Mouse (Mus musculus) cerebellum, adult 2 months (tissue): Measurements from ENCODE around the gene 2210017I01Rik. TPM values are rescaled to one million over a fixed set of nuclear protein-coding genes. Genes with fewer than 3 reads are reported as not detected.

Experiments
- DNase-seq, 2 experiments: peaks; one replicate each; pipeline ENCODE4 v3.0.0; 2021
- H3K27ac ChIP-seq: fragments of 200-500 bp; 2 replicates; pipeline ENCODE4 v1.5.1; 2012; ENCODE audit warnings: low read length, control low read depth, inconsistent platforms; ENCODE audit not compliant: insufficient read depth
- H3K27me3 ChIP-seq: fragments of 200-500 bp; 2 replicates; pipeline ENCODE4 v1.6.1; 2012; ENCODE audit warnings: inconsistent platforms, mild to moderate bottlenecking, low read length, moderate library complexity; ENCODE audit not compliant: control insufficient read depth, insufficient read depth
- H3K4me1 ChIP-seq: fragments of 200-500 bp; 2 replicates; pipeline ENCODE4 v1.6.1; 2011; ENCODE audit warnings: low read length; ENCODE audit not compliant: control insufficient read depth, insufficient read depth
- H3K4me3 ChIP-seq: fragments of 200-500 bp; replicated peaks from 2 replicates; pipeline ENCODE3; 2011; ENCODE audit warnings: mild to moderate bottlenecking, low read depth, low read length, control low read depth; ENCODE audit not compliant: insufficient read depth
- CTCF ChIP-seq: fragments of 200-500 bp; IDR thresholded peaks from 2 replicates; pipeline ENCODE4 v1.5.1; 2011; ENCODE audit warnings: low read depth, mild to moderate bottlenecking, control low read depth, low read length, moderate library complexity, borderline replicate concordance; ENCODE audit not compliant: insufficient read depth
- POLR2A ChIP-seq: fragments of 200-500 bp; IDR thresholded peaks from 2 replicates; pipeline ENCODE4 v1.6.1; 2011; ENCODE audit warnings: low read length, control low read depth, borderline replicate concordance; ENCODE audit not compliant: insufficient read depth
- WGBS: fragments of 180-500 bp; shearing (Covaris S2); methylation state at CpG from one replicate; pipeline ENCODE4 v1.1.7; 2018; 5-methylcytosine and 5-hydroxymethylcytosine counted together
- polyA plus RNA-seq: library from polyadenylated mRNA; depleted of rRNA; stranded (reverse); fragments of >200 nt; gene quantifications from 2 replicates; pipeline ENCODE4 v1.2.3, GENCODE M21; 2012; rRNA removed

The 2210017I01Rik gene
- polyA plus RNA-seq, 1 experiment: not detected

DNA sequence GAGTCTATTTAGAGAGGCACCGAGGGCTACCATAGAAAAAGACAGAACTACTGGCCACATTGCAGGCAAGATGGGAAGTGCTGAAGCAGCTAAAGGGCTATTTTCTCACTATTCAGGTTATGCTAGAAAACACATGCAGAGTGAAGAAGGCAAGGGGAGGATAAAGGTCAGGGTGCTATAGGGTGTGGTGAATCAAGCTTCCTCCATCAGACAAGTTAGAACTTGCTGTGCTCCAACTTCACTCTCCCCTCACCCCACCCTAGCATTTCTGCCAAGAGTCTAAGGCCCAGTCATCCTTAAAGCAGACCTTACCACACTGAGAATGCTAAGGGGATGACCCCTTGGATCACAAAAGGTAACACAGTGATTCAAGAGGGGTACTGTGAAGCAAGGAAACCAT, 27.8 kb downstream of the 2210017I01Rik start:
- no peak overlapping the region for H3K27ac ChIP-seq
- no peak for DNase-seq
- 80% methylated on average over 1 of the region's 1 CpGs for WGBS
- no peak for TF ChIP-seq CTCF
- TF ChIP-seq POLR2A: no peak
- H3K4me3 ChIP-seq: no peak overlapping the region
- H3K4me1 ChIP-seq: no peaks in the 10 kb centered on the region
- no peaks in the 10 kb centered on the region for H3K27me3 ChIP-seq

DNA sequence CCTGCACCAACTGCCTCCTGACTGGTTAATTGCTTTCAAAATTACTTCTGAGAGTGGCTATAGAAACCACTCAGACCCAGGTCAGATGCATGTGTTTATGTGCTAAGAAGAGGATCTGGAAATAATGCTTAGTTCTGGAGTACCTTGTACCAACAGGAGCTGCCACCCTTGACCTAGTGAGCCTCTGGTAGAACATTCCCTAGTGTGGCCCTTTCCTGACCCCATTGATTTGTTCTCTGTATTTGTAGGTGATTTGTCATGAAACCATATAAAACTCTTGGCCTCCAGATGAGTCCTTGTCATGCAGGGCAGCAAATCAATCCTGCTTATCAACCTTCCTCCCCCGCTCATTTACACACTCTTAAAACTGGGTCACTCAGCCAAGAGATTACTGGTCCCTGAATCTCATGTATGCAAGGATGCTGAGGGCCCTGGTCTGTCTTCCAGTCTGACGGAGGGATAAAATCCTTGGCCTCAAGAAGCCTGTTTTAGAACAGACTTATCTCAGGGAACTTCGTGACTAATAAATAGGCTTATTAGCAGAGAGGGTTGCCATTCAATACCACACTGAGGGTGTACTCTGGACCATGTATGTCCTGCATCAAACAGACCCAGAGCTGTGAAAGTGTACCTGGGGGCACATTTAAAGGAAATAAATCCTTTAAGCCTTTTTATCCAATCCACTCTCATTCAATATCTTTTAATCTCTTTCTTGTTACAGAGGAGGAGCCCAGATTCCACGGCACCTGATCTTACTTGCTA, 28.5 kb downstream of the 2210017I01Rik start:
- no peak for DNase-seq
- TF ChIP-seq CTCF (no peak), POLR2A (no peak)
- no peaks in the 10 kb centered on the region for H3K27me3 ChIP-seq
- no peak overlapping the region for H3K27ac ChIP-seq
- H3K4me1 ChIP-seq: no peaks in the 10 kb centered on the region
- no peak overlapping the region for H3K4me3 ChIP-seq
- WGBS: 71% methylated on average over 4 of the region's 4 CpGs

DNA sequence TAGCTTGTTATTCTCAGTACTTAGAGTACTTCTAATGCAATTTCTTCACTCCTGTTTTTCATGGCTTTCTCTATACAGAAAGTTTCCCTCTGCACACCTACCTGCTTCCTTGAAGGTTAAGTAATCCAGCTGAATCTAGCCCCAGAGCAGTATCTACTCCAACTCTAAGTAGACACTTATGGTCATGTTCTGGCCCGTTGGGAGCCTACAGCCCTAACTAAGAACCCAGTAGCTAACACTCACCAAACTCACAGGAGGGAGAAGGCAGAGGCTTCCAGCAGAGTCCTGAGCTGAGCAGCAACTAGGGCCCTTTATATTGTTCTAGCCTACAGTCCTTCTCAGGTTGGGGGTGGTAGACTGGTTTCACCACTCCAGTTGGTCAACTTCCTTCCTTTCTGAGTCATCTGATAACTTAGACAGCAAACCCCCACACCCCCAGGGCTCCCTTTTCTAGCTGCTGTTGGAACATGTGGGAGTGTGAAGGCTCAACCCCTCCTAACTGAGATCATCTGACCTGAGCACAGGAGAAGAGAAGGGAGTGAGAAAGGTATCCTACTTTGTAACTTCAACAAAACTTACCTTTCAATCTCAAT, 33.7 kb downstream of the 2210017I01Rik start, which contains the start of gene Ivl:
Gene Ivl, minus strand, starts transcription at position 287 of the 593 bp plus-strand sequence.
- TF ChIP-seq POLR2A (no peak), CTCF (no peak)
- WGBS: 76% methylated on average over 1 of the region's 1 CpGs

DNA sequence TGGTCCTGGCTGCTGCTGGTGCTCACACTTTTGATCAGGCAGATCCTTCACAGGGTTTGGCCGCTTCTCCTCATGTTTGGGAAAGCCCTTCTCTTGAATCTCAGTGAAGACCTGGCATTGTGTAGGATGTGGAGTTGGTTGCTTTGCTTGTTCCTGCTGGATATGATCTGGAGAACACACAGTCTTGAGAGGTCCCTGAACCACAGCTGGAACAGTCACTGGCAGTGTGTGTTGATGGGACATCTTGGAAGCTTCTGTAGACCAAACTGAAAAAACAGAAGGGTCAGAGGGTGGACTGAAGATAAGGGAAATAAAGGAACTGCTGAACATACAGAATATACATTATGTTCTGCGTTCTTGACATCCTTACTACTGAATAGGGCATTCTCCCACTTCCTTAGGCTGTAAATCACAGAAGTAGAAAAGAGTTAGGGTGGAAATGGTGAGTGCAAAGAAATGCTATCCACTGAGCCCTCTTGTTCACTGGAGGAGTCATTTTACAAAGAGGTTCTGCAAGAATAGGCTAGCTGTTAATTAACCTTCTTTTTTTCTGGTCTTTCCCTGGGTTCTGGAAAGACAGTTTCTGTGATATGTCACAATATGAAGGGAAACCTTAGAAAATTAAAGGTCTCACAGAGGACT, 34.7 kb downstream of the 2210017I01Rik start:
- H3K4me3 ChIP-seq: no peak overlapping the region
- no peak for DNase-seq
- H3K27ac ChIP-seq: no peak overlapping the region
- H3K27me3 ChIP-seq: no peaks in the 10 kb centered on the region
- H3K4me1 ChIP-seq: no peaks in the 10 kb centered on the region
- WGBS: 64% methylated on average over 2 of the region's 2 CpGs
- TF ChIP-seq CTCF (no peak), POLR2A (no peak)

More for the DNA sequence above, 33.7 kb downstream of the 2210017I01Rik start, which contains the start of gene Ivl:
- H3K4me3 ChIP-seq: no peak within 1 kb of the TSS
- no peak within 1 kb of the TSS for H3K27ac ChIP-seq
- H3K4me1 ChIP-seq: no peaks in the 10 kb centered on the region
- DNase-seq: no peak
- H3K27me3 ChIP-seq: no peaks in the 10 kb centered on the region

DNA sequence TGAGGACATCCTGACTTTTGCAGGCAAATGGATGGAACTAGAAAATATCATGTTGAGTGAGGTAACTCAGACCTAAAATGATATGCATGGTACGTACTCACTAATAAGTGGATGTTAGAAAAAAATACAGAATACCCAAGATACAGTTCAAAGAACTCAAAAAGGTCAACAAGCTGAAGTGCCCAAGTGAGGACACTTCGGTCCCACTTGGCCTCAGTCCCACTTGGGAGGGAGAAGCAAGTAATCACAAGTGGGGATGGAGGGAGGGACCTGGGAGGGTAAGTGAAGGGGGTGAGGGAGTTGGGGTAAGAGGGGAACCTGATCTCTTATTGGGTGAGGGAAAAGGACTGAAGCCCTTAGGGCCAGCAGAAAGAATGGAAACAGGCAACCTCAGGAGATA, 38.5 kb downstream of the 2210017I01Rik start:
- no peak for TF ChIP-seq CTCF
- TF ChIP-seq POLR2A: no peak
- DNase-seq: no peak

DNA sequence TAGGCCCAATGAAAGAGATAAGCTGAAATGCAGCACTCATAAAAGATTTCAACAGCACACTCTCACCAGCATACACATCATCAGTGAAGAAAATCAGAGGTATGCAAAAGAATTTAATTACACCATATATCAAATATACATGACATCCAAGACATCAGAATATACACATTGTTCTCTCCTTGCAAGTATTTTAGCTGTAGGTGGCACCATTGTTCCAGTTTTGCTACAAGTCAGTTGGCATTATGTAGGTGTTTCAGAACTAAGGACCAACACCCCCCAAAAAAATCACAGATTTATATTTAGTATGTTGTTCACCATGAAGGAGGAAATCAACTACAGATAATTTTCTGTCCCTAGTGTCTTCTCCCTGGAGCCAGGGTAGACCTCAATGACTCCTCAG, 41.9 kb downstream of the 2210017I01Rik start:
- Histone ChIP-seq H3K4me1 (no peaks in the 10 kb centered on the region), H3K27ac (no peak overlapping the region), H3K27me3 (no peaks in the 10 kb centered on the region), H3K4me3 (no peak overlapping the region)
- DNase-seq: no peak
- TF ChIP-seq CTCF: no peak
- TF ChIP-seq POLR2A: no peak

More for the DNA sequence above, 38.5 kb downstream of the 2210017I01Rik start:
- Histone ChIP-seq H3K27ac (no peak overlapping the region), H3K4me1 (no peaks in the 10 kb centered on the region), H3K27me3 (no peaks in the 10 kb centered on the region), H3K4me3 (no peak overlapping the region)
- WGBS: 87% methylated on average over 2 of the region's 2 CpGs

Other genes with a start within 250 kb of the 2210017I01Rik start
- not detected in 2 replicates for gene Sprr2f, start 242.3 kb downstream of the 2210017I01Rik start, polyA plus RNA-seq
- gene Sprr2h, start 221.8 kb downstream of the 2210017I01Rik start, polyA plus RNA-seq: not detected in 2 replicates
- gene Sprr2i, start 199.5 kb downstream of the 2210017I01Rik start, polyA plus RNA-seq: not detected in 2 replicates
- not detected in 2 replicates for gene Sprr2j-ps, start 189.4 kb downstream of the 2210017I01Rik start, polyA plus RNA-seq
- gene Gm9774, start 178.1 kb downstream of the 2210017I01Rik start, polyA plus RNA-seq: 9.8 and 9.9 TPM in 2 replicates
- gene Sprr2k, start 174.9 kb downstream of the 2210017I01Rik start, polyA plus RNA-seq: not detected in 2 replicates
- not detected in 2 replicates for gene Sprr1b, start 168.7 kb downstream of the 2210017I01Rik start, polyA plus RNA-seq
- gene Sprr3, start 148.8 kb downstream of the 2210017I01Rik start, polyA plus RNA-seq: not detected in 2 replicates
- gene Sprr1a, start 121.6 kb downstream of the 2210017I01Rik start, polyA plus RNA-seq: 0.70 and 0.95 TPM in 2 replicates
- not detected in 2 replicates for gene Sprr4, start 107.0 kb downstream of the 2210017I01Rik start, polyA plus RNA-seq
- not detected in 2 replicates for gene 2310046K23Rik, start 73.0 kb downstream of the 2210017I01Rik start, polyA plus RNA-seq
- not detected in 2 replicates for gene Ivl, start 33.8 kb downstream of the 2210017I01Rik start, polyA plus RNA-seq
- gene Smcp, start 18.5 kb downstream of the 2210017I01Rik start, polyA plus RNA-seq: not detected in 2 replicates
- not detected in 2 replicates for gene Lce6a, start 14.2 kb upstream of the 2210017I01Rik start, polyA plus RNA-seq
- gene Lce1a1, start 40.8 kb upstream of the 2210017I01Rik start, polyA plus RNA-seq: not detected in 2 replicates
- gene Lce1b, start 49.4 kb upstream of the 2210017I01Rik start, polyA plus RNA-seq: not detected in 2 replicates
- not detected in 2 replicates for gene Lce1a2, start 62.8 kb upstream of the 2210017I01Rik start, polyA plus RNA-seq
- not detected in 2 replicates for gene Lce1c, start 71.8 kb upstream of the 2210017I01Rik start, polyA plus RNA-seq
- gene Lce1d, start 79.7 kb upstream of the 2210017I01Rik start, polyA plus RNA-seq: not detected in 2 replicates
- gene Lce1e, start 101.6 kb upstream of the 2210017I01Rik start, polyA plus RNA-seq: not detected in 2 replicates
- gene Lce1f, start 112.9 kb upstream of the 2210017I01Rik start, polyA plus RNA-seq: not detected in 2 replicates
- gene Gm38119, start 131.6 kb upstream of the 2210017I01Rik start, polyA plus RNA-seq: not detected in 2 replicates
- not detected in 2 replicates for gene Lce1g, start 144.8 kb upstream of the 2210017I01Rik start, polyA plus RNA-seq
- gene Lce1h, start 157.6 kb upstream of the 2210017I01Rik start, polyA plus RNA-seq: not detected in 2 replicates
- not detected in 2 replicates for gene Lce1i, start 171.4 kb upstream of the 2210017I01Rik start, polyA plus RNA-seq
- not detected in 2 replicates for gene Lce1j, start 183.0 kb upstream of the 2210017I01Rik start, polyA plus RNA-seq
- not detected in 2 replicates for gene Lce1k, start 200.4 kb upstream of the 2210017I01Rik start, polyA plus RNA-seq
- gene Kprp, start 219.8 kb upstream of the 2210017I01Rik start, polyA plus RNA-seq: not detected in 2 replicates
- gene Lce1l, start 243.8 kb upstream of the 2210017I01Rik start, polyA plus RNA-seq: not detected in 2 replicates